1 mouse cellular context compared by ENCODE assay signal in genomic region chr2:30718329-30718675, GRCm38 (mm10).
TF ChIP-seq lines count a peak whose summit lies in the region.

No protein-coding gene starts in this region.

TF ChIP-seq in MEL, 35 proteins besides CTCF, POLR2A, EP300 and RAD21 (continued from another document):
- 0 out of 2 replicates have a peak, but pooled peaks have one; percentile 11 for TF ChIP-seq ZNF384 (IDR thresholded peaks at IDR 0.05; ENCODE audit: low read depth, low read length)
